Mouse (Mus musculus) adrenal gland, postnatal 14 days (tissue): ENCODE measurements around the gene Zbtb3. TPM values are rescaled to one million over a fixed set of nuclear protein-coding genes. Genes with fewer than 3 reads are reported as not detected.
"Not testable (repeated sequence)": the region's sequence is repeated elsewhere in the genome, so short reads cannot be mapped to it uniquely, and the experiment has no call there.

Source experiments
- DNase-seq: peaks from one replicate; pipeline ENCODE4 v3.0.0; 2021; ENCODE audit warnings: mixed read lengths
- total RNA-seq: library from RNA; stranded (reverse); gene quantifications from 2 replicates; pipeline ENCODE4 v1.2.3, GENCODE M21; 2021

Gene Zbtb3
- total RNA-seq, 1 experiment from 2014 or later, result 2.4 TPM

DNA sequence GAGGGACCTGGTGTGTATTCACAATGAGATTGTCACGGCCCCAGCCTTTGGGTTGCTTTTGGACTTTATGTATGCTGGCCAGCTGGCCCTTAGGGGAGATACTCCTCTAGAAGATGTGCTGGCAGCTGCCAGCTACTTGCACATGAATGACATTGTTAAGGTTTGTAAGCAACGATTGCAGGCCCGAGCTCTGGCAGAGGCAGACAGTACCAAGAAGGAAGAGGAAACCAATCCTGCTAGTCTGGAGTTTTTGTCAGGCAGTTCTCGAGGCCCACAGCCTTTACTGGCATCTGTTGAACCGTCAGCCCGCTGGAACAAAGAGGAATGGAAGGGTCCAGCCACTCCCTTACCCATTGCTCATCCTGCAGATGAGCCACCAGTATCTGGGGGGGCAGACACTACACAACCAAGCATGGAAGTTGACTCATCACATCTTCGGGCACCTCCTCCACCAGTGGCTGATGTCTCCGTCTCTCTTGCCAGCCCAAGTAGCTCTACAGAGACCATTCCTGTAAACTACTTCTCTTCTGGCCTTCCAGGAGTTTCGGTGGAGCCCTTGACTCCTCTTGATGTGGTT, 937 bp downstream of the Zbtb3 start:
- no peak for DNase-seq

- no peak for DNase-seq
Measured at GRCm38 (mm10) chr19:8803879-8804660, 1.7 kb downstream of the Zbtb3 start.

- no peak for DNase-seq
Measured at GRCm38 (mm10) chr19:8806810-8807209, 4.5 kb downstream of the Zbtb3 start.

DNA sequence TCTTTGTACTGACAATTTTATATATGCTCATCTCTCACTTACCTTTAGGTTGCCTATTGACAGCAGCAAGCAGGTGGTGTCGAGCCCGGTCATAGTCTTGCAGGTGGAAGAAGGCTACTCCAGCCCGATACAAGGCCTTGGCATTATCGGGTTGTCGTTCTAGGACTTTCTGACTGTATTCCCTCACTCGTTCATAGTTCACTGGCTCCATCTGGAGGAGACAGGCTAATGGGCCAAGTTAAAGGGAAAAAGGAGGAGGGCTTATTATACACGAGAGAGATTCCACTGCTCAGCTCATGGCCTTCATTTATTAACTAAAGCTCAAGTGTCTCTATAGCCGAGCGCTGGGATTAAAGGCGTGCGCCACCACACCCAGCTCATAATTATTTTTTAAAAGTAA, 13.5 kb downstream of the Zbtb3 start:
- peak; percentile 44 for DNase-seq

GRCm38 (mm10) chr19:8817001-8817400, 14.6 kb downstream of the Zbtb3 start:
- DNase-seq, result no peak

- no peak for DNase-seq
Measured at GRCm38 (mm10) chr19:8818301-8818798, 16.0 kb downstream of the Zbtb3 start.

DNA sequence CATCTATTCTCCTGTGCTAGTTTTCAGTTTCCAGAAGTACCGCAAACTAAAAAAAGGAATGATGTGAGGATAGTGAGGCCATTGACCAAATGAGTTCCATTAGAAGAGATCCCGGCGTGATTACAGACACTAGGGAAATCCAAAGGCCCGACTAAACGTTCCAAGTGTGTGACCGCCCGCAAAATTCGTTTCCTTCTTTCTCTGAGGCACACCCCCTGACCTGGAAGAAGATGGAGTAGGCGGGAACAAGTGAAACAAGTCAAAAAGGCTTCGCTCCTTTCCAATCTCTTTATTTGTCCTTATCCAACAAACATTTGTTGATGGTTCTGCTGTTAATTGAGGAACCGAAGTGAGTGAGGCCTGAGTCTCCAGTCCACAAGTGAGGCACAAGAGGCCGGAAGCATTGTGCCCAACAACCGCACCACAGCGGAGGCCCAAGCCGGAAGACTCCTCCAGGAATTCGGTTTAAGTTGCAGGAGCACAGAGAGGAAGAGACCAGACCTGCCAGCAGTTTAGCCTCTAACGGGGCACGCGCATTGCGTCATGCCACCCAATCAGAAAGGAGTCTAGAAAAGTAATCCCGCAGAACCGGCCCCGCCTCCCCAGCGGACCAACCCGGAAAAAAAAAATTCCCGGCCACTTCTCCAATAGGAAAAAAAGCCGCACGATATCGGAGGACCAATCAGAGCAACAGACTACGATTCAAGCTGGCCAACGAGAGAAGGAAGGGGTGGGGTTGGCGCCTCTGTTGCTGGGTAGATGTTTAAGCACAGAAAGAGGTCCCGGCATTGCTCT, 16.6 kb downstream of the Zbtb3 start, which contains the start of gene Ttc9c:
Gene Ttc9c (minus strand): TSS at position 533 of the 795 bp plus-strand sequence.
- peak; percentile 98 for DNase-seq

- DNase-seq, result peak; percentile 99
Measured at GRCm38 (mm10) chr19:8819596-8820423, 17.5 kb downstream of the Zbtb3 start, which contains the start of gene Hnrnpul2. Gene Hnrnpul2, plus strand, starts transcription at chr19:8820010.

DNA sequence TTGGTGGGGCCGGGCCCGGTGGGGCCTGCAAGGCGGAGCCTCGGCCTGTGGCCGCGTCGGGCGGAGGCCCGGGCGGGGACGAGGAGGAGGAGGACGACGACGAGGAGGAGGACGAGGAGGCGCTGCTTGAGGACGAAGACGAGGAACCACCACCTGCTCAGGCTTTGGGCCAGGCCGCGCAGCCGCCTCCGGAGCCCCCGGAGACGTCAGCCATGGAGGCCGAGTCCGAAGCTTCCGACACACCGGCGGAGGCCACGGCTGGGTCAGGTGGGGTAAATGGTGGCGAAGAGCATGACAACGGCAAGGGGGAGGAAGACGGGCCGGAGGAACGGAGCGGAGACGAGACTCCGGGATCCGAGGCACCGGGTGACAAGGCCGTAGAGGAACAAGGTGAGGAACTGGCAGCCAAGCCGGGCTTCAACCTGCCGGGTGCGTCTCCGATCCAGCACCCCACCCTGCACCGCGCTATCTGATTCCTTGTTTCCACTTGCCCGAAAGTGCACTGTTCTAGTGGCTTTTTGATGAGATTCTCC, 18.1 kb downstream of the Zbtb3 start:
- DNase-seq, result no peak

GRCm38 (mm10) chr19:8821146-8821545, 18.8 kb downstream of the Zbtb3 start:
- no peak for DNase-seq

GRCm38 (mm10) chr19:8822696-8823095, 20.3 kb downstream of the Zbtb3 start:
- DNase-seq, result no peak

GRCm38 (mm10) chr19:8829660-8830059, 27.3 kb downstream of the Zbtb3 start, which contains the start of gene AC129217.1:
Gene AC129217.1, plus strand, starts transcription at chr19:8829773.
- DNase-seq, result no peak

DNA sequence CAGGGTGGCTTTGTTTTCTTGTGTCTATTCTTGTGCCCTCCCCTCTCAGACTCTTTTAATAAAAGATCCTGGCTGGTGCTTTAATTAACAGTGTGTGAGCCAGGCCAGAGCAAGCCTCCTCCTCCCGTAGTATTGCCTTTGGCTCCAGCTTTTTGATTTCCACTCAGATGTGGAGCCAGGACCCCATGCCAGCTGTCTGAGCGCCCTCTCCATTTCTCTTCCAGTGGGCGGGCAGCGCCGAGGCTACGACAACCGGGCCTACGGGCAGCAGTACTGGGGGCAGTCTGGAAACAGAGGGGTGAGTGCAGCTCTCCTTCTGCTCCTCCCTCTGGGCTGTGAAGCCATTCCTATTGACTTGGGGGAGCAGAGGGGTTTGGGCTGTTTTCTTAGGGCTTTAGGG, 28.3 kb downstream of the Zbtb3 start:
- no peak for DNase-seq

DNA sequence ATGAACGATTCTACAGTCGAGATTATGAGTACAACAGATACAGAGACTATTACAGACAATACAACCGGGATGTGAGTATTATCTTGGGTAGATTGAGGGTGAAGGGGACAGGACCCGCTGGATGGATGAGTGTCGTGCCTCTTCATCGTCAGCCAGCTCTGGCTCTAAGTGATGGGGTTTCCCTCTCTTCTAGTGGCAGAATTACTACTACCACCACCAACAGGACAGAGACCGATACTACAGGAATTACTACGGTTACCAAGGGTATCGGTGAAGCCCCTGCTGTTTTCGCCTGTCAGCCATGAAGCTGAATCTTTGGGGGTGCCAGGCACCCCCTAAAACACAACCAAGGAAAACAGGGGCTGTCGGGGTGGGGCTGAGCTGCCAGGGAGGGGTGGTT, 28.9 kb downstream of the Zbtb3 start:
- DNase-seq, result no peak

GRCm38 (mm10) chr19:8832971-8833370, 30.6 kb downstream of the Zbtb3 start:
- no peak for DNase-seq

DNA sequence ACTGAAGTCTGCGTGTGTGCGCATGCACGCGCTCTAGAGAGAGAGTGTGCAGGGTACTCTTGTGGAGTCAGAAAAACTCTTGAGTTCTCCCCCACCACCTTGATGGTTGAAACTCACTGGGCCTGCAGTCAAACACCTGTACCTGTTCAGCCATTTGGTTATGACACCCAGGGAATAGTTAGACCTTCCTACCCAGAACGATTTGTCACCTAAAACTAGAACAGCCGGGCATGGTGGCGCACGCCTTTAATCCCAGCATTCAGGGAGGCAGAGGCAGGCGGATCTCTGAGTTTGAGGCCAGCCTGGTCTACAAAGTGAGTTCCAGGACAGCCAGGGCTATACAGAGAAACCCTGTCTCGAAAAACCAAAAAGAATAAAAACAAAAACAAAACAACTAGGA, 34.0 kb downstream of the Zbtb3 start:
- not testable (repeated sequence) for DNase-seq

- DNase-seq, result peak; percentile 90
Measured at GRCm38 (mm10) chr19:8837251-8837791, 35.0 kb downstream of the Zbtb3 start, which contains the start of gene Bscl2. Gene Bscl2, plus strand, starts transcription at chr19:8837467.

GRCm38 (mm10) chr19:8838041-8838730, 35.8 kb downstream of the Zbtb3 start:
- peak; percentile 64 for DNase-seq

- DNase-seq, result no peak
Measured at GRCm38 (mm10) chr19:8839103-8839907, 37.0 kb downstream of the Zbtb3 start, which contains the start of gene Gng3. Gene Gng3, minus strand, starts transcription at chr19:8839194.
